Mouse (Mus musculus) gastrocnemius, postnatal 4 days (tissue): ENCODE results near the gene Ptcd1. TPM values are rescaled to one million over a fixed set of nuclear protein-coding genes. Genes with fewer than 3 reads are reported as not detected.
"Not testable (repeated sequence)": the region's sequence is repeated elsewhere in the genome, so short reads cannot be mapped to it uniquely, and the experiment has no call there.

ENCODE experiments used
- DNase-seq, 2 experiments: peaks; one replicate each; pipeline ENCODE4 v3.0.0; 2021 to 2022; ENCODE audit warnings: low spot score in 2 of 2, mixed read lengths in 2 of 2
- long read RNA-seq, 2 experiments: library from polyadenylated mRNA; stranded (forward); transcript quantifications; one replicate each; pipeline ENCODE4 v2.0.0; 2021
- total RNA-seq, 2 experiments: library from RNA; stranded (reverse); gene quantifications; 2 replicates each; pipeline ENCODE4 v1.2.3; 2021

Ptcd1 gene
- 10 to 100 TPM; 13.2 to 16.6 TPM for total RNA-seq
- long read RNA-seq, experiment 1, transcript Ptcd1-201 (9 exons, 3,087 nt) = major isoform, 14 of 16 reads
- long read RNA-seq, experiment 1, partial matches to known transcripts = 1 of 16 reads
- long read RNA-seq, experiment 1, other reads (novel, unspliced or antisense) = 1 of 16 reads
- long read RNA-seq, experiment 2, transcript Ptcd1-201 (9 exons, 3,087 nt) = major isoform, 41 of 48 reads
- long read RNA-seq, experiment 2, partial matches to known transcripts = 2 of 48 reads
- long read RNA-seq, experiment 2, other reads (novel, unspliced or antisense) = 5 of 48 reads

DNA sequence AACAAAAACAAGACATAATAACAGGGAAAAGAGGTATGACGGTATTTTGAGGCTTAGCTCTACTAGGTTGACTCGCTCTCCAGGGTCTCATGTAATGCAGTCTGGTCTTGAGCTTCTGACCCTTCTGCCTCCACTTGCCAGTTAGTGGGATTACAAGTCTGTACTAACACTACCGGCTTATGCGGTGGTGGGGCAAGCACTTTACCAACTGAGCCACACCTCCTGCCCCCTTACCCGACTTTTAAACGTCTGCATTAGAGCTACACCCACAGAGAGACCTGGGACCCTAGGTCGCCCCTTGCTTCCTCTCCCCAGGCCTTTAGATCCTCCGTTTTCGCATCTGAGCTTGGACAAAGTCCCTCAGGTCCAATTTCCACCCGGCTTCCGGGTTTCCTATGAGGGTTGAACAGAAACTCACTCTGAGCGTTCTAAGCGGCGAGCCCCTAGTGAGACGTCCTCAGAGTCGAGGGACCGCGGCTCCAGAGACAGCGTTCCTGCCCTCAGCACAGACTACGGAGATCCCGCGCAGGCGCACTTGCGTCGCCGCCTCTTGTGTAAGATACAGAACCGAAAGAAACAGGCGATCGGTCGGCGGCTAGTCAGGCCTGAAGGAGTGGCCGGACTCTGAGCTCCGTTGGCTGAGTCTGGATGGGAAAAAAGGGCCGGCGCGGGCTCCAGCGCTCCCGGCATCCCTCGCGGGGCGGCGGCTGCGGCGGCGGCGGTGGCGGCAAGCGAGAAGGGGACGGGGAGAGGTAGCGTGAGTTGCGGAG, at the start of gene Ptcd1, which contains the start of gene Cpsf4:
Ptcd1 (minus strand) TSS at position 573 of the 770 bp plus-strand sequence.
Cpsf4 (plus strand) TSS at position 678 of the 770 bp plus-strand sequence.
- DNase-seq = peak; percentile 90 to 99

DNA sequence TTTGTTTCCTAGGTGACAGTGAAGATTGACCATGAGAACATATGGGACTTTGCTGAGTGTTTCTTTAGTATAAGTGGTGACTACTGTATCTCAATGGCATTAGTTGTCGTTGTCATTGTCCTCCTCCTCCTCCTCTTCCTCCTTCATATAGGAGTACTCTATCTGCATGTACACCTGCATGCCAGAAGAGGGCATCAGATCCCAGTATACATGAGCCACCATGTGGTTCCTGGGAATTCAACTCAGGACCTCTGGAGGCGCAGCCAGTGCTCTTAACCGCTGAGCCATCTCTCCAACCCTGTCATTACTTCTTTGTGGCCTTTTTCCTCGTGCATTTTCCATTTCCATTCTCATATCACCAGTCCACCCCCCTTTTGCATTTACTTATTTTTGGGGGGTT, 47.8 kb upstream of the Ptcd1 start:
- DNase-seq = no peak

DNA sequence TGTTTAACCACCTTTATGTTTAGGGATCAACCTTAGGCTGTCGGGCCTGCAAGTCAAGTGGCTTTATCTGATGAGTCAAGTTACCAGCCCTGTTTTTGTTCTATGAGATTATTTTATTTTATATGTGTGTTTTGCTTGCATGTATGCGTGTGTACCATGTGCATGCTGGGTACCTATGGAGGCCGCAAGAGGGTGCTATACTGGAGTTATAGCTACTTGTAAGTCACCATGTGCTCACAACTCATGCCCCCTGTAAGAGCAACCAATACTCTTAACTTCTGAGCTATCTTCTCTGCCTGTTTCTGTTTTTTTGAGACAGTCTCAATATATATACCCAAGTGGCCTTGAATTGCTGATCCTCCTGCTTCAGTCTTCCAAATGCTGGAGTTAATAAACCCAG, 46.6 kb upstream of the Ptcd1 start:
- no peak for DNase-seq

DNA sequence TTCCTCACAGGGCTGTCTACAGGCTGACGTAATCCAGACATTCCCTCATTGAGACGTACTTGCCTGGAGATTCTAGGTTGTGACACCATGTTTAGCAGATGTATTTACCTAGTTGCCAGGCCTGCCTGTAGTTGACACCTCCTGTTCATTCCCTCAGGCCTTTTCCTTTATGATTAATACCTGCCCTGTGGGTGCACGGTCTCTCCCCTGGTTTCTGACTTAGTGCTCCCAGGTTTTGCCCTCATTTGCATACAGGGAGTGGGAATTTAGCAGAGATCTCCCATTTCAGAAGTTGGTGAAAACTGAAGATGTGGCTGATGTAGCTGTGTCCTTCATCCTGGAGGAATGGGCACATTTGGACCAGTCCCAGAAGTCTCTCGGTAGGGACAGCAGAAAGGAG, 45.3 kb upstream of the Ptcd1 start:
- no peak for DNase-seq

DNA sequence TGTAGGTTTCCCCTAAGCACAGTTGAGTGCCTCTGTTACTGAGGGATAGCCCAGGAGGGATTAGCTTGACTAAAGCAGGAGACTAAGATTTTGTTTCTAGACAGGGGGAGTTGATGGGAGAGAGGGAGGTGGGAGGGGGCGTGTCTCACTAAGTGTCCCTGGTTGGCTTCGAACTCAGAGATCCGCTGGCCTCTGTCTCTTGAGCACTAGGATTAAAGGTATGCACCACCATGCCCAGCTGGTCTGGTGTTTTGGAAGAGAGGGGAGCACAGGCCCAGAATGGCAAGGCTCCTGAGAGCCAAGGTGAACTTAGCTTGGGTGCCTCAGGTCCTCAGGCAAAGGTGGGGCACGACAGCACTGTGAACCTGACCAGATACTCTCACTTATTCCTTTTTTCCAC, 44.4 kb upstream of the Ptcd1 start:
- no peak for DNase-seq

DNA sequence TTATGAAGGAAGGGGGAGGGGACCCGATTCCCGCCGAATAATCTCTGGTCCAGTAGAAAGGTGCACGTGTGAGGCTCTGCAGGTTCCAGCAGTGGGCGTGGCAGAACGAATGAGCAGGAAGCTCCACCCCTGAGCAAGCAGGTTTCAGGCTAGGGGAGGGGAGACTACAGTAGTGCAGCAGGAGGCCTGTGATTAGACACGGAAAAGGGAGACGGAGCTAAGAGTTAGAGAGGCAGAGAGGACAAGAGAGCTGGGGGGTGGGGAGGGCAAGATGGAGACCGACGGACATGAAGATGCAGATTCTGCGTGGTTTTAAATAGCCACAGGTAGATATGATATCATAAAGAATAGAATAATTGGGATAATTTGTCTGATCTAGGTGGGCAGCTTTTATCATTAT, 41.5 kb upstream of the Ptcd1 start:
- not testable (repeated sequence) for DNase-seq

DNA sequence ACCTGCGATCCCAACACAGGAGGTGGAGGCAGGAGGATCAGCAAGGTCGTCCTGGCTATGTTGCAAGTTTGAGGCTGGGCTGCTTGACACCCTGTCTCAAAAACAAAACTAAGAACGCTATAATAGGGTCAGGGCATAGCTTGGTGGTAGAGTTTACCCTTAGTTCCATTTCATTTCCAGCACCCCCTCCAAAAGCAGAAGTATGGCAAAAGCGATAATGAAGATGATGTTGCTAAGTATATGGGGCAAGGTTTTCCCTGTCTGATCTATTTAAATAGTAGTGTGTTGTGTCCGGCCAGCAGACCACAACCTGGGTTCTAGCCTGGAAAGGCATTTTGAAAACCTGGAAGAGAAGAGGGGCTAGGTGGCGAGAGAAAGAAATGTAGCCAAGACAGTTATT, 41.0 kb upstream of the Ptcd1 start:
- no peak for DNase-seq

DNA sequence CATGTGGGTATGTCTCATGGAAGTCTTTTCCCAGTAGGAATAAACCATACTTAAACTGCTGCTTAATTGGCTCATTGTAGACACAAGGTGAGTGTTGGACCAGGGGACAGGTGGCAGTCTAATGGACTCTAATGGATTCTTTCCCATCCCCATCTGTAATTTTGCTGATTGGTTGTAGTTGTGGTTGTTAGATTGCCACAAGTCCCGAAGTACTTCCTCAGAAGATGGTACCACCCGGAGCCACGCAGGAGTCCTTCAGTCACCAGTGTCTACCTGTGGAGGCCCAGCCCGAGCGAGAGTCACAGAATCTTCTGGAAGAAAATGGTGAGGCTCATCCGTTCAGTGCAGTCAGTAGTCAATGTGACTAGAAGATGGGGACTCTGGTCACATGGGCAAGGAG, 40.5 kb upstream of the Ptcd1 start:
- no peak for DNase-seq

DNA sequence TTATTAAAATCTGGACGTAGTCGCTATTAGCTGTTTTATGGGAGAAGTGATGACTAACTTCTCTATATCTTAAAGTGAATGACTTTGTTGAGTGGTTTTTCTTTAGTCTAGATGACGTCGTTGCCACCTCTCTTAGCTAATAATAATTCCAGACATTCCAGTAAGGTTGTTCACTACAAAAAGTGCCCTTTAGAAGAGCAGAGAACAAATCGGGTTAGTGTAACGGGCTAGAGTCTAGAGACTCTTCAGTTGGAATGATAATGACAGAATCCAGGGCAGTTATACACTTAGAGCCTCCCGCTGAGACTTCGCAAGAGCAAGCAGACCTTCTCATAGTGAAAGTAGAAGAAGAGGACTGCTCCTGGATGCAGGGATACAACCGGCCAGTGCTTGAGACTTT, 38.1 kb upstream of the Ptcd1 start:
- DNase-seq = no peak

DNA sequence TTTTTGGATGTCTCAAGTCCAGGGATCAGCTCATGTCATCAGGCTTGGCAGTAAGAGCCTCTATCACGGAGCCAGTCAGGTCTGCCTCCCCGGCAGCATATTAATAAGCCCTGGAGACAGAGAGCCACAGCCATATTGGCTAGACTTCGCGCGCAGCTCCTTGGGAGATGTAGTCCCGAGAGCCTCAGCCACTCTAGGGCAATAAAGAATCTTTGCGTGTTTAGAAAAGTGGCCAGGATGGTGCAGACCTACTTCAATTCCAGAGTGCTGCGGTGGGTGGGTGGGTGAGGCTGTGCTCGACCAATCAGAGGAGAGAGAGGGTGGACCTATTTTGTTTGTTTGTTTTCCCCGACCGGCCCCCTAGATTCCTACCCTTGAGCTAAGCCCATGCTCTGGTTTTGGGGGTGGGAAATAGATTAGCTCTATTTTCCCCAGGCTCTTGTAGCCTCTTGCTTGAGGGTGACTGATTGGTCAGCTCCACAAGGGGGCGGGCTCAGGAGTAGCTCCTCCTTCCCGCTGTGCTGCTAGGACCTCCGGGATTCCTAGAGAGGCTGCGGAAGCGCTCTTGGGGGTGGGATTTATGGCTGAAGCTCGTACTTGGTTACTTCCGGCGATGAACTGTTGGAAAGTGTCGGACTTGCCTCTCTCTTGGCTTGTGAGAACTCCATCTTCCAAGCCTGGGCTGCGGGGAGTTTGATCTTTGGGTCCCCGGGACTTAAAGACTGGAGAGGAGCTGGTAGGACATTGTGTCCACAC, 37.2 kb upstream of the Ptcd1 start, which contains the start of gene Zkscan5:
Zkscan5 (plus strand) TSS at position 627 of the 756 bp plus-strand sequence.
- DNase-seq = peak; percentile 90 to 98

DNA sequence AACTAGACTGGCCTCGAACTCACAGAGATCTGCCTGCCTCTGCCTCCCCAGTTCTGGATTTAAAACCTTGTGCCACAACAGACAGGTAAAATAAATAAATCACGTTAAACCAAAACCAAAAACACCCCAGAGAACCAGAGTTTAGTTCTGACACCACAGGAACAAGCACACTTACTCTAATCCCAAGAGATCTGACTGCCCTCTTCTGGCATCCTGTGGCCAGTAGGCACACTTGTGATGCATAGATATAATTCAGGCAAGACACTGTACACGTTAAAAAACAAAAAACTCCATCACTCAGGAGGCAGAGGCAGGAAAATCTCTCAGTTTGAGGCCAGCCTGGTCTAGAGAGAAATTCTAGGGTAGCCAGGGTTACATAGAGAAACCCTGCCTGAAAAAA, 35.5 kb upstream of the Ptcd1 start:
- no peak for DNase-seq

DNA sequence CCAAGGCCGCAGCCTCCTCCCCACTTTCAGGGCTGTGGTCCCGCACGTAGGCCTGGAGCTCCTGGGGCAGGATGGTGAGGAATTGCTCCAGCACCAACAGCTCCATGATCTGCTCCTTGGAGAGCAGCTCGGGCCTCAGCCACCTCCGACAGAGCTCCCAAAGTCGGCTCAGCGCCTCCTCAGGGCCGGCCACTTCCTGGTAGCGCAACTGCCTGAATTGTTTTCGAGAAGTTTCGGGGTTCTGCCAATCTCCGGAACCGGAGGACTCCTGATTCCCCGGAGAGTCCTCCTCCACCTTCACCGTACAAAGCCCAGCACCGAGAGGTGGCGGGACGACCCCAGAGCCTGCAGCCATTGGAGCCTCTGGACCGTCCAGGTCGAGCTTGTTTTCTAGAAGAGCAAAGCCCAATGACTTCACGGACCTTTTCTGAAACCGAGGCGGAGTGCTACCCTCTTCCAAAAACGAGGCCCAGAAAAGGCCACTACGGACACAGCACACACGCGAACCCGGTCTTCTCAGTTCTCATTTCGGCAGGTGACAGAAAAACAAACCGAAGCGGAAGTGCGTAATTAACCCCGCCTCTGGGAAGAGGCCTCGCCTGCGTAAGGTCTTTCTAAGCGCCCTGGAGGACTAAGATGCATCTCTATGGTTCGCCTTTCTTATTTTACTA, 34.5 kb upstream of the Ptcd1 start, which contains the start of gene Zkscan14:
Zkscan14 (minus strand) TSS at position 548 of the 671 bp plus-strand sequence.
- peak in 1 of 2 experiments; percentile 70 for DNase-seq

DNA sequence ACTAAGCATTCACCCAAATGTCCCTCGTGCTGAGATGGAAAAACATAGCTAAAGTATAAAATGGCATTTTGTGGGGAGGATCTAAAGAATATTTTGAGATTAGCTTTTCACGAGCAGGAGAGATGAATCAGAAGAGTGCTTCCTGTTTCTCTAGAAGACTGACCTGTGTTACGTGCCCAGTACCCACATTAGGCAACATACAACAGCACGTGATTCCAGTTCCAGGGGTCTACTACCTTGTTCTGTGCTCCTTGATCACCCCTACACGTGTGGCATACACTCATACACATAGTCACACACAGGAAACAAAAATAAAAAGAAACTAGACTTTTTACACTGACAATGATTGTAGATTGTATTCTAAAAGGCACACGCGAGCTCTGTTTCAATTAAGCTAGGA, 33.5 kb upstream of the Ptcd1 start:
- no peak for DNase-seq

DNA sequence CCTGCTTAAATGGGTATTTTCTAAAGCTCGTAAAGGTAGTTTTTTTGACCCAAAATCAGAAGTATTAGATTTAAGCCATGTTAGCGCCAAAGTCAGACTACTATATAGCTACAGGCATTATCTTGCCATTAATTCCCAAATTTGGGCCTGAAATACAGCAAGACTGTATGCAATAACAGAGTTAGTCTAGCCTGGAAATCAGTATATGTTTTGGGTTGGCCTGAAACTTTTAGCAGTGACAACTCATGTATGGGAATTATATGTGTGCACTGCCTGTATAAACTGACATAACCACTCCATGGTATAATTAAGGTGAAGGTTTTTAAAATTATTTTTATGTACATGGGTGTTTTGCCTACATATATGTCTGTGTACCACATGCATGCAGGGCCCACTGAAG, 25.1 kb upstream of the Ptcd1 start, which contains the start of gene Atp5j2:
Atp5j2 (minus strand) TSS at position 101 of the 400 bp plus-strand sequence.
- no peak for DNase-seq

DNA sequence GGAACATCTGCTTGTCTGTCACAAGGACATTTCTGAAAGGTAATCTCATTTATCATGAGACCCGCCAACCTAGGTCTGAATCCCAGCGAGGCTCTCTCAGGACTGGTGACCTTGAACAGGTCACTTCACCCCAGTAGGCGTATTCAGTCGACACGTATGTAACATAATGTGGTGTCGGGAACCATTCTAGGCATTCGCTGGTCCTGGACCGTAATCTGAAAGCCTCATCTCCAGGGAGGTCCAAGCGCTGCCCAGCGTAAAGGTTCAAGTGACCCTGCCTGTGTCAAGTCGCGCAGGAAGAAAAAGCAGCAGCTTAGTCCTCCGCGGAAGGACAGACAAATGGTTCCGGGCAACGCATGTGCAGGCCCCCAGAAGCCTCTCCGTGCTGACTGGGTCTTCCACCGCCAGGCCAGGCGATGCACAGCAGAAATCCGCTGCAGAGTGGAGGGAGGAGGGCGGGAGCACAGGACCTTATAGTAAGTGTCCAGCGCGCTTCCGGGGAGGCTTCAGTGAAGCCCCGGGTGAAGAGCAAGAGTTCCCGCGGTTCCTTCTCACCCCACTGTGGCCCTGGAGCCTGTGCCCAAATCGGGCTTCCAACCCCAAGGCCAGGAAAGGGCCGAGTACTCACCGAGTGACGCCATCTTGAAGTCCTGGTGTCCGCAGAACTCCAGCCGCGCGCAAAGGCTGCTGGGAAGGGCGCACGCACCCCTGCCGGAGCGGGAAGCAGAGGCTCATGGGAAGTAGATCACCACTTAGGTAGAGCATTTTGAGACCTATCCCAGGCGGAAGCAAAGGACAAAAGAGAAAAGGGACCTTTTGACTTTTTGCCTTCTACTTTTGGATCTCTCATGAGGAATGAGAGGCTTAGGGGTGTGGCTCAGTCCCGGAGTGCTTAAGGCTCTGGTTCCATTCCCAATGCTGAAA, 24.2 kb upstream of the Ptcd1 start:
- peak; percentile 80 to 91 for DNase-seq

DNA sequence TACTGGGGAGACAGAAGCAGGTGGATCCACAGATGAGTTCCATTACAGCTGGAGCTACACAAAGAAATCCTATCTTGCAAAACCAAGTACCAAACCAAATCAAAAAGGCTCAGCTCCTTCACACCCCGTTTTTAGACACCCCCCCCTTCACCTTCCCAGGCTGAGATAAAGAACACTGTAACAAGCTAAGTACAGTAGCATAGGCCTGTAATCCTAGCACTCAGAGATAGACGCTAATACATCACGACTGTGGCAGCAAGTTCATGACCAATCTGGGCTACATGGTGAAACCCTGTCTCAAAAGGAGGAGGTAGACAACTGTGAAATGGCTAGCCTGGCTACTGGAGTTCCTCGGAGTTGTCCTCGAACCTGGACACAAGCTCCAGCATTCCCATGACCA, 23.5 kb upstream of the Ptcd1 start:
- DNase-seq = no peak

DNA sequence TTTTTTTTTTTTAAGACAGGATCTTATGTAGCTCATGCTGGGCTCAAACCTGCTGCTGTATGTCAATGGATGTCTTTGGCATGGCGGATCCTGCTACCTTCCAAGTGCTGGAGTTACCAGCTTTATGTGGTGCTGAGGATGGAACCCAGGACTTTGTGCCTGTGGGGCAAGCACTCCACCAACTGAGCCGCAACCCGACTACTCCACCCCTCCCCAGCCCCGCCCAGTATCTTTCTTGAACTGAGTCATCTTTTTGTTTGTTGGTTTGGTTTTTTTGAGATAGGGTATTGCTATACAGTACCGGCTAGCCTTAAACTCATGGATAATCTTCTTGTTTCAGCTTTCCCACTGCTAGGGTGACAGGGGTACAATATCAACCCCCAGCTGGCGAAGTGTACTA, 22.5 kb upstream of the Ptcd1 start:
- DNase-seq = no peak

DNA sequence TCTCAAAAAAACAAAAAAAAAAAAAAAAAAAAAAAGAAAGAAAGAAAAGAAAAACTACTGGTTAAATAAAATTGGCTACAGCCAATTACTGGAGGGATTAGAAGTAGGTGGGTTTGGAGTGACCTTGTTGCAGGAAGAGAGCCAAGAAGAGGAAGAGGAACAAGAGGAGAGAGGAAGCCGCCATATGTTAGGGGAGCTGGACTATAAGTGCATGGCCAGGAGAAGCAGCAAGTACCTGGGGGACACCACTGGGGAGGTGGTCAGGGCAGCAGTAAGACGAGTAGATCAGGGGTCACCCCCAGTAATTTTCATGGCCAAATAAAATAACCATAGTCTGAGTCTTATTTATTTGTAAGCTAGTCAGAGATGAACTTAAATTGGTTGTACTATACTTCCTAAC, 18.3 kb upstream of the Ptcd1 start:
- no peak for DNase-seq

DNA sequence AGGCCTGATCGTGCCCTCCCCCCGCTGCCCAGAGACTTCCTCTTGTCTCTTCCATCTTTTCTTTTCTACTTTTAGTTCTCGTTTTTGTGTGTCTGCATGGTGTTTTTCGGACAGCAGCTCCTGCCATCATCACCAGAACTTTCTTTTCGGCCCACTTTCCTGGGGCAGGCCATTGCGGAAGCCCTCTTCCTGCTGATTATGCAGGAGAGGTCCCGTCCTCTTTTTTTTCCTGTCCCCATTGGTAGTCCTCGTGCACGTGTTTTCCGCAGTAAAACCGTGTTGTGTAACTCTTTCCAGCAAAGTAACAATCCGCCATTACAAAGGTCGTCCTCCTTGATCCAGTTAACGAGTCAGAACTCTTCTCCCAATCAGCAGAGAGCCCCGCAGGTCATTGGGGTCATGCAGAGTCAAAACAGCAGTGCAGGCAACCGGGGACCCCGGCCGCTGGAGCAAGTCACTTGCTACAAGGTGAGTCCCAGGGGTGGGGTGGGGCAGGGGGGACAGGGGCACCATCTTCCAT, 11.6 kb upstream of the Ptcd1 start:
- no peak for DNase-seq

DNA sequence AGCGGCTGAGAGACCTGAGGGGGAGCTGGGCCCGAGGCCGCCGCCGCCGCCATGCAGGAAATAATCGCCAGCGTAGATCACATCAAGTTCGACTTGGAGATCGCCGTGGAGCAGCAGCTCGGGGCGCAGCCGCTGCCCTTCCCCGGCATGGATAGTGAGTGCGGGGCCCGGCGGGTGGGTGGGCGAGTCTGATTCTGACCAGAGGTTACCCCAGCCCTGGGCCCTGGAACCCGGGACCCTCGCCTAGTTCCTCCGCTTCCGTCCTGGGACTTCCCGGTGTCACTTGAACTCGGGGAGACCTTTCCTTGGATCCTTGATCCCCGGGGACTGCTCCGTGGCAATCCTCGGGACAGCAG, 376 bp upstream of the Ptcd1 start:
- peak; percentile 35 to 36 for DNase-seq
